Mouse (Mus musculus) bone marrow, adult 2 months (tissue): Measurements from ENCODE around the gene Prkcq.

Source experiments
- CTCF ChIP-seq: fragments of 200-500 bp; IDR thresholded peaks from 2 replicates; pipeline ENCODE4 v1.5.1; 2011; ENCODE audit warnings: low read length, control low read depth; ENCODE audit not compliant: control insufficient read depth, insufficient read depth
- POLR2A ChIP-seq: fragments of 200-500 bp; IDR thresholded peaks from 2 replicates; pipeline ENCODE4 v1.6.1; 2011; ENCODE audit warnings: low read depth, mild to moderate bottlenecking, control low read depth, low read length, borderline replicate concordance; ENCODE audit not compliant: control insufficient read depth

DNA sequence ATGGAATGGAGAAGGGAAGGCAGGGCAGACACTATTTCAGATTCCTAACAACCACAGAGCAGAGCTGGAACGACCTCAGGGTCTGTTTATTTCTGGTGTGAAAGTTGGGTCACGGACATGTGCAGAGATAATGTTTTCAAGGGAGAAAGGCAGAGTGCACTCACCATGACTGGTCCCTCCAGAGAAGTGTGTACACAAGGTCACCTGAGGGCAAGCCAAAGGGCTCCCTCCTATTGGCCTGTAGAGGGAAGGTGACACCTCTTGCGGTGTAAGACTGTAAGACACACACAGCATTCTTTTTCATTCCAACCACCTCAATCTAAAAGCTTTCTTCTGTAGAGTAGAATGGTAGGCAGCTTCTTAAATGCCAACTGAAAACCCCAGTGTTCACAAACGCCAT lies 9.6 kb downstream of the Prkcq start:
- TF ChIP-seq POLR2A (no peak), CTCF (no peak)
